ENCODE assay signal across 8 mouse cellular contexts in genomic region chr6:51544118-51544681, GRCm38 (mm10). TPM values are rescaled to one million over a fixed set of nuclear protein-coding genes. Genes with fewer than 3 reads are reported as not detected.
DNase-seq lines count a peak whose midpoint lies in the region.

No protein-coding gene starts in this region.

- peak; percentile 37 for DNase-seq in adrenal gland, adult 2 months
- DNase-seq in adrenal gland, postnatal 25 days, result no peak
- DNase-seq in urinary bladder, postnatal 36 days (ENCODE audit: low spot score in 2 of 2), result peak; percentile 50 to 56
- no peak for DNase-seq in urinary bladder, postnatal 10 days (ENCODE audit: low spot score)
- DNase-seq in induced T-regulatory cell, adult 2 months (ENCODE audit: low read depth), result peak; percentile 74
- peak; percentile 70 for DNase-seq in lung, postnatal 25 days (ENCODE audit: low spot score)
- DNase-seq in ovary, adult 18-20 months (ENCODE audit: low spot score), result no peak
- no peak for DNase-seq in right cerebral cortex, adult 2 months (ENCODE audit: low spot score in 2 of 2)

RNA-seq across cellular contexts. Expression of gene Snx10, which starts 20.5 kb away (rescaled TPM):
- total RNA-seq in adrenal gland, adult 2 months (2021), result 10 to 100 TPM; 36.2 to 69.2 TPM
- polyA plus RNA-seq in adrenal gland, adult 2 months (2012; rRNA removed), result 0.81 and 0.95 TPM in 2 replicates
- 23.7 and 26.6 TPM in 2 replicates for total RNA-seq in adrenal gland, postnatal 25 days (2021)

Comparison
In these comparisons a context has a peak if more than half of its experiments do, and no peak if none do; other contexts are left out.
1. DNase-seq: peak in adrenal gland, adult 2 months (single experiment), urinary bladder, postnatal 36 days (2 of 2), induced T-regulatory cell, adult 2 months (single experiment) and lung, postnatal 25 days (single experiment); none in adrenal gland, postnatal 25 days (single experiment), urinary bladder, postnatal 10 days (single experiment), ovary, adult 18-20 months (single experiment) and right cerebral cortex, adult 2 months (0 of 2).